Mouse (Mus musculus) left cerebral cortex, postnatal 4 days (tissue): ENCODE results near the gene Hnmt. TPM values are rescaled to one million over a fixed set of nuclear protein-coding genes. Genes with fewer than 3 reads are reported as not detected.
"Not testable (repeated sequence)": the region's sequence is repeated elsewhere in the genome, so short reads cannot be mapped to it uniquely, and the experiment has no call there.

ENCODE experiments used
- DNase-seq: peaks from one replicate; pipeline ENCODE4 v3.0.0-alpha.2; 2022
- intact Hi-C: fragments of 180-260 bp; cut with DNase I; formaldehyde crosslinking; loops from one replicate; pipeline ENCODE4 v1.15.1; 2025
- total RNA-seq, 2 experiments: library from RNA; stranded (reverse); gene quantifications; 2 replicates each; pipeline ENCODE4 v1.2.3; 2021

The Hnmt gene
- 10 to 100 TPM; 16.6 to 17.5 TPM for total RNA-seq

DNA sequence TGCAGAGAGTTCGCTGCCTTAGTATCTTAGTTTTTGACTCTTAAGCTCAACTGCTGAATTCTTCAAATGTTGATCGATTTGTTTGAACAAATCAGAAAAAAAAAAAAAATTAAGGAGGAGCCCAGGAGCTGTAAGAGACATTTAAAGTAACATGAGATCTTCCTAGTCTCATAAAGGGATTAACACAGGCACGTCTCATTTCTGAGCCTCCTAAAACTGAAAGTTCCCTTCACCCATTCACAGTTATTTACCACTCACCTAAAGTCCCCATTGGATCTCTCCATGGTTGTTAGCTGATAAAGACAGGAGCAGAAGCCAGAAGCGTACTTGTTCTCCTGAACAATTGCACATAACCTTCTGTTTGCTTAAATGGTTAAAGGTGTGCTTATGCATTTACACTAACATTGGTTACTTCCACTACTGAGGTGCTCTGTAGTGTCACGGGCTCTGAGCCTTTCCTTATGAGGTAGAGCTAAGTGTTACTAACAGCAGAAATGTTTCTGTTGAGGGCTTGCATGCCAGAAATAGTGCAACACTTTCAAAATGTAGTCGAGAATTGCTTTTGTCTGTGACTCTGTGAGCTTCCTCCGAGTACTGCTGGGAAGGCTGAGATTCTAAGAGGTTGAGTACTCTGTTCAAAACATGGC lies at the start of gene Hnmt:
Hnmt (minus strand) TSS at position 51 of the 647 bp plus-strand sequence.
- no peak for DNase-seq

DNA sequence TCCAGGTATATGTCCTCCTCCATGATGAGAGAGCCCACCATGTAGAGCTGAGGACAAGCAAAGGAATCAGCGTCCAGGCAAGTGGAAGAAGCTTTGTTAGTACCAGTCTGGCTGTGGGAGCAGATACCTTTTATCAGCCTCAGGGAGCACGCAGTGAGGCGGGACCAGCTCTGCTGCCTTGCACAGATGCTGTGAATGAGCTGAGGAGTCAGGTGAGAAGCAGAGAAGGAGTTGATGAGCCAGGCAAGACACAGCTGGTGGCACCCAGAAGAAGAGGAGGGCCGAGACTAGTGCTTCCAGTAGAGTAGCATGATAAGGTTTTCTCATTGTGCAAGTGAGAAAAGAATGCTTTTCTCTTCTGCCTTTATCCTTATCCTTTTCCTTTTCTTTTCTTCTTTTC lies 47.3 kb upstream of the Hnmt start, which contains the start of gene Tbpl2:
Tbpl2 (minus strand) TSS at position 101 of the 400 bp plus-strand sequence.
- DNase-seq = no peak
- intact Hi-C loops = no loop called here

More for the DNA sequence above, at the start of gene Hnmt:
- intact Hi-C loops = loop anchor here (5.0 kb wide), 1 partner anchor 477 kb away; the partner anchor contains the start of gene Spopl

DNA sequence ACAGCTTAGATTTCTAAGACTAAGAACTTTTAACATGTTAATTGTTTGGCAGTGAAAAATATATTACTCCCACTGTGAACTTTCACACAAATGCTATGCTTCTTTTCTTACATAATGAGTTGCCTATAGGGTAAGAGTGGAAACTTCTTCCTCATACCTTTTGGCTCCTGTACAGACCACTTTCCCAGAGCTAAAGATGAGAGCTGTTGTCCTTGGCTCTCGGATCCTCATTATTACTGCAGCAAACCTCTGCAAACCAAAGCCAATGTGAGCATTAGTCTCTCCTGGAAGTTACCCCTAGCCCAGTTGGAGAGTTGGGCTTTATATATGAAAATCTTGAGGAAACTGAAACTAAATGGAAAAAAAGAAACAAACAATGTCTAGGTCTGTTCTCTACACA lies 41.7 kb upstream of the Hnmt start:
- no peak for DNase-seq
- intact Hi-C loops = no loop called here

DNA sequence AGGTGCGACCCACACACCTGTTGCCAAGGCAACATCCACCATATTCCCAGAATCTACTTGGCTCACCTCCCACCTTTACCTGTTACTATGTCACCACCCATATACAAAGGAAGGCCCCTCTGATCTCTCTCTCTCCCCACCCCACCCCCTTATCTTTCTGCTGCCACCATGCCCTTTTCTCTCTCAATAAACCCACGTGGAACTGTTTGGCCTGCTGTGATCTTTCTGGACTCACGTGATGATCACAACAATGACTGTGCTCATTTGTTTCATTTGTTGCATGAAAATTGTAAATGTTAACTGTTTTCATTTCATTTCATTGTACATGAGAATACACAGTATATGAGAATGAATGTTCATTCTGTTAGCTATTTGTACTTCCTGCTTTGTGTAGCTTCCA lies 1.3 kb upstream of the Hnmt start:
- intact Hi-C loops = no loop called here
- DNase-seq = no peak

DNA sequence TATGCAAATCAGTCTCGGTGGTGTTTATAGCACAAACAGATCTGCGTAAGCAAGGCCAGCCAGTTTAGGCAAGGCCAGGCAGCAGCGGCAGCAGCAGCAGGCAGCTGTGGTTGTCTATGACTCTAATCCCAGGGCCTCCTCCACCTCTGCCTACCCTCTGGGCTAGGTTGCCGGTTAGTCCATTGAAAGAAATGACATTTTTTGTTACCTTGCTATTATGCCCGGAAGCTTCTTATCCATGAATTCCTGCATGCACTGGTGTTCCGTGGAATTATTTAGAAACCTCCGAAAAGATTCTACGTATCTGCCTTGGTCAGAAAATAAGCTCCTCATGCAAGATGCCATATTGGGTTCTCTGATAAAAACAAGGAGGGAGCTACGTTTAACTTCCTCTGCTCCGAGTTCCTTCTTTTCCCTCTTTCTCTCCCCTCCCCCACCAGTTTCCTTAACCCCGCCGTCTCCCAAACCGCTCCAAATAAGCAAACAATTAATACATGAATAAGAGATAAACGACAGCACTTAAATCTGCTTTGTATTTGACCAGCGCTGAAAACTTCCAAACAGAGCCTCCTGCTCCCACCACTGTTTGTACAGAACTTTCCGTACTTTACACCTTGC lies 605 bp downstream of the Hnmt start:
- peak; percentile 49 for DNase-seq
- intact Hi-C loops = loop anchor here (5.0 kb wide), 1 partner anchor 476 kb away; the partner anchor contains the start of gene Spopl

DNA sequence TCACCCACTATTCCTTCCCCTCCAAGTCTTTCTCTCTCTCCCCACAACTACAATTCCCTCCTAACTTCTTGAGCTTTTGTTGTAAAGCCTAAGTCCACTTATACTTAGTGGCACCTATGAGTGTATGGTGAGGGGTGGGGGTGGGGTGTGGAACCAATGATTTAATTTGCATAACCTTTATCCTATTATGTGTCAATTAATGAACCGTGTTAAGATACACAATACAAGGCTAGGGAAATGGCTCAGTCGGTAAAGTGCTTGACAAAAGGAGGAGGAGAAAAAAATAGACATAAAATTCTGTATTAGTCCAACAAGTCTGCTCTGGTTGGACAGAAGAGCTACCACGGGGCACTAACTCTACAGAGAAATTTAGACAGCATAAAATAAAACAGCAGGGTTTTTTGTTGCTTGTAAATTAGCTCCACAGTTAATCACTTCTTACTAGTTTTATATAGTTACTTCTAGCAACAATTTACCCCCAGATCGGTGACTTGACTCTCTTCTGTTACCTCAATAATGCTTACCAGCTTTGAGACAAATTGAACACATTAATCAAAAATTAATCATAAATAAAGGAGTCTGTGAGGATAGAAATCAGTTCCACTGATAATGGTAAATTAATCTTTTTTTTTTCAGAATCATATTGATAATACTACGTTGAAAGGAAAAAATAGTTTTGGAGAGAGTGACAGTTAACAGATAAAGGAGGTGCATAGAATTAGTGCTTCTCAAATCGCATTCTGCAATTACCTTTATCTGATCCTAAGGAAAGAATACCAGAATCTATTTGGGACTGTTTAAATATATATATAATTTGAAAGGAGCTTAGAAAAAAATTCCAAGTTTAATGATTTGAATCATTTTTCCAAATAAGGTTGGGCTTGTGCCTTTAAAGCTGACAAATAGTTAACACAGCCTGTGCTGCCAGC lies 1.4 kb downstream of the Hnmt start:
- no peak for DNase-seq
- intact Hi-C loops = loop anchor here (5.0 kb wide), 1 partner anchor 476 kb away; the partner anchor contains the start of gene Spopl

DNA sequence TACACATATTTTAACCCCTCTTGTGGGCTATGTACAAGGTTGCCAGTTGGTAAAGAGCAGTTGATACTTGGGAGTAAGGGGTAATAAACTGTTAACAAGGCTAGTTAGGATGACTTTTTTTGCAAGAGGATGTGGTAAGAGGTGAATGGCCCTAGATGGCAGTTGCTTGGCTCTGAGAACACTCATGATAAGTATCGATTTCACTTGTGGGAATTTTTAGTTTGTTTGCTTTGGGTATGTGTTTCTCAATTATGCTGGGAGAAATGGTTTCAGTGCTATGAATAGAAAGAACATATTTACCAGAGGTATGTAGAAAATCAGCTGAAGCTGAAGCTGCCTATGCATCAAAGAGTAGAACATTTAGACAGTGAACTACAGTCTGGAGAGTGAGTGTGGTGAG lies 6.3 kb downstream of the Hnmt start:
- DNase-seq = no peak
- intact Hi-C loops = no loop called here

DNA sequence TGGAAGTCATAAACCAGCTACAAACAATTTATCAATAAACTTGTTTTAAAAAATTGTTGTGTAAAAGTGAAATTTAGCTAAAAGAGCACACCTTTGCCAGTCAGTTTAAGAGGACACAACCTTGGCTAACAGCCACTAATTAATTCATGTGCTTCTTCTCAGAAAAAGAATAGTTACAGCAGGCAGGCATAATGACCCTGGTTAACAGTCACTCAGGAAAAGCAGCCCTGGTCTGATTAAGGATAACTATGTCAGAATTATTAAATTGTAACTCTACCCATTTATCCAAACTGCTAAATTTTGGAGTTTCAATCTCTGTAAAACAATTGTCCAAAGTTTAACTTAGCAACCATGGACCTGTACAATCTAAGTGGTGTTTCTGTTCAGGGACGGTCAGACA lies 8.7 kb downstream of the Hnmt start:
- DNase-seq = no peak

DNA sequence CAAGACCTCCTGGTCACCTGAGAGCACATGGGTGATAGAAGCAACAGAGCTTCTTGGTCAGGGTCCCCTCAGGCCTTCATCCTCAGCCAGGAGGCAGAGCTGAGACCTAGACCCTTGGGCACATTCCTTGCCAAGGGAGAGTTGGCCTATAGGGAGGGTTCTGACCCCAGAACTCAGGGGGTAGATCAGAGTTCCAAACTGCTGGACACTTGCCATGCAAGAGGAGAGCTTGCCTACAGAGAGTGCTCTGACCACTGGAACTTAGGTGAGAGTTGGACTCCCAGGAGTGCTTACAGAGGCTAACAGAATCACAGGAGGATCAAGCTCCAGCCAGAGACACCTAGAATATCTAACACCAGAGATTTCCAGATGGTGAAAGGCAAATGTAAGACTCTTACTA lies 29.8 kb downstream of the Hnmt start:
- intact Hi-C loops, DNase-seq: not testable (repeated sequence)

More for the DNA sequence above, 8.7 kb downstream of the Hnmt start:
- intact Hi-C loops = no loop called here

DNA sequence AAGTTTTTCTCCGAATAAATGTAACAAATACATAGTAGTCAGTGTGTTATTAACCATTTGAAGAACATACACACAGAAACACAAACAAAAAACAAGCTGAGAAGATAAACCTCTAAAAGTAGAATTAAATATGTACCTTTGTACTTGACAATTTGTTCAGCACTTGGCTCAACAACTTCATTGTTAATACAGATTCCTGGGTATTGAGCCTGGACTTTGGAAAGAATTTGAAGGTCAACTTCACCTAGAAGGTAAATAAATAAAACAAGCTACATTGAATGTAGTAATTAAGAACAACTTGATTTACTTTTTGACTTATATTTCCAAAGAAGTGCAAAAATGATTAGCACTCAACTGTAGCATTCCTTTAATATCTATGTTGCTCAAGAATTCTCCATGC lies 30.2 kb downstream of the Hnmt start:
- intact Hi-C loops = no loop called here
- no peak for DNase-seq

DNA sequence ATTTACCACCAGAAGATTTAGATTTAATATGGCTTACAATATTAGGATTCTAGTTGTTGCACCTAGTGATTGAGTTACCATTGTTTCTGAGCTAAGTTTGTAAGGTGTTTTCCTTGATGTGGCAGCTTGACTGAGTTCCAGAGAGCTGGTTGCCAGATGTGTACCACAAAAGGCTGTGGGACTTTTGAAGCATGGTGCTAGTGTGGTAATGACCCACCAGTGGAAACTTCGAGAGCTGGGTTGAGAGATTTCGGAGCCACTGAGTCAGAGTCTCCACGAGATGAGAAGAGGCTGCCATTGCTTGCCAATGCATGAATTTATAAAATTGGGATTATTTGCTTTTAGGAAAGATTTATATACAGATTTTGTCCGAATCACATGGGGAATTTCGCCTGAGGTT lies 34.2 kb downstream of the Hnmt start:
- intact Hi-C loops = no loop called here
- no peak for DNase-seq

DNA sequence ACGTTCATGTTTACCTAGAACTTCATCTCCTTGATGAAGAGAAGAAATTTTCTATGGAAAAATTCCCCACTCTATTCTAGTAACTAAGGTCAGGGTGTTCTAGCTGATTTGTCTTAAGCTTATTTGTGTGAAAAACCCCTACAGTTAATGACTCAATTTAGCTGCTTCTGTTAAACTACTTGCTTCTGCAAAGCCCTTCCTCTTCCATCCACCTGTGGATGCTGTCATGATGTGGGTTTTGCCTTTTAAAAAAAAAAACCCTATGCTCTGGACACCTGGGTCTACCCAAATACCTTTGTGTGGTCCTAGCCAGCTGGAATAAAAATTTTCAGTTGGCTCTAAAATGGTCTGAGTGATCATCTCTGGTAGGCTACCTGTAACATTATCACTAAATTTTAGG lies 49.9 kb downstream of the Hnmt start:
- DNase-seq = no peak
- intact Hi-C loops = no loop called here

DNA sequence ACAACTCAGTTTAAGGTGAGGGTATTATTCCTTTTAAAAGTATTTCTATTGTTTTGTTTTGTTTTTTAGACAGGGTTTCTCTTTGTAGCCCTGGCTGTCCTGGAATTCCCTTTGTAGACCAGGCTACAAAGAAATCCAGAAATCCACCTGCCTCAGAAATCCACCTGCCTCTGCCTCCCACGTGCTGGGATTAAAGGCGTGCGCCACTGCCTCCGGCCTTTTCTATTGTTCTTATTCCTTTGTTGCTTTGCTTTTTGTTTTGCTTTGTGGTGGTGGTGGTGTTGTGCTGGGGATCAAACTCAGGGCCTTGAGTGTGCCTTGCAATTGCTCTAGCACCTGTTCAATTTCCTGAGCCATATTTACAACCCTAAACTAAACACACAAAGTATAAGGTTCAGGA lies 50.4 kb downstream of the Hnmt start:
- DNase-seq = no peak
- intact Hi-C loops = no loop called here

DNA sequence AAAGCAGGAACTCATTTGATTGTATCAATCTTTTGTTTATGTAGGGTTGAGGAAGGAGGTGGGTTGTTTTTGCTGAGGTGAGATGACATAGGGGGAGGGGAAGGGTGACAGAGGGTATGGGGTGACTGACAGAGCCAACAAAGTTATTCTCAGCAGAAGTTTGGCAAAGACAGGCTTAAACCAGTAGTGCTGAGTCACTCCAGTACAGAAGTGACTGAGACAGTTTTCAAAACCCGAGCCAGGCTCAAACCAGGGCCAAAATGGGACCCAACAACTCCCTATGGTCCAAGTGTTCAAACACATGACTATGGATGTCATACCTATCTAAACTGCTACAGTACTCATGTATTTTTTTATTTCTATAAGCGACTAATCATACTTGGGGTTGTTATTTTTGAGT lies 52.4 kb downstream of the Hnmt start:
- intact Hi-C loops = no loop called here
- DNase-seq = no peak

DNA sequence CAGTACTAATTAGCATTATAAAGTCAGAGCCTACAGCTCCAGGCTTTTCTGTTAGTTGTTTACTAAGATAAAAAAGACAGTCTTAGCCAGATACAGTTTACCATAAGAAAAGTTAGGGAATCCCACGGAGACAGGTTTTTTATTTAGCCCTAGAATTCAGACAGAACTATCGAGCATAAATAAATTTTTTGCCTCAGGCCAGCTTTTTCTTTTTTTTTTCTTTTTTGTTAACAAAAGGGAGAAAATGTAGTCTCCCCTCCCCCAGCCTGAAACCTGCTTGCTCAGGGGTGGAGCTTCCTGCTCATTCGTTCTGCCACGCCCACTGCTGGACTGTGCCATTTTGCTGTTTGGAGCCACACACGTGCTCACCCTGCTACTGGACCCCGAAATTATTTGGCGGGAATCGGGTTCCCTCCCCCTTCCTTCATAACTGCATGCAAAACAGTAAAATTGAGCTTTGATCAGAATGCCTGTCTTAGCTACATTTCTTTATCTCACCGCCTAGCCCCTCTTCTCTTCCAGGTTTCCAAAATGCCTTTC lies 59.1 kb downstream of the Hnmt start:
- intact Hi-C loops, DNase-seq: not testable (repeated sequence)

DNA sequence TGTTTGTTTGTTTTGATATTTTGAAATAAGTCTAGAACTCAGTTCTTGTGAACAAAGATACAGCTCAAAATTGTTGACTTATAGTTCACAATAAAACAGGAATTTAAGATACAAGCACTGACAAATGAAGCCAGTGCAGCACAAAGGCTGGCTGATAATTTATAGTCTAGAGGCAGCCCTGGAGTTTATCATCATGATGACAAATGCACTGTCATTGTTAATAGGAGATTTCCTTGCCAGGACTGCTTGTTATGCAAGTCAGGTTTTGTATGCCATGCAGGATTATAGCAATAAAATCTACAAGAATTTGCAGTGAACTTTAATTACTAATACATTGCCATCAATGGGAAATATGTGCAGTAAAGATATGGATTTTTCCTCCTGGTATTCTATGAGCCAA lies 61.9 kb downstream of the Hnmt start:
- intact Hi-C loops = no loop called here
- no peak for DNase-seq

DNA sequence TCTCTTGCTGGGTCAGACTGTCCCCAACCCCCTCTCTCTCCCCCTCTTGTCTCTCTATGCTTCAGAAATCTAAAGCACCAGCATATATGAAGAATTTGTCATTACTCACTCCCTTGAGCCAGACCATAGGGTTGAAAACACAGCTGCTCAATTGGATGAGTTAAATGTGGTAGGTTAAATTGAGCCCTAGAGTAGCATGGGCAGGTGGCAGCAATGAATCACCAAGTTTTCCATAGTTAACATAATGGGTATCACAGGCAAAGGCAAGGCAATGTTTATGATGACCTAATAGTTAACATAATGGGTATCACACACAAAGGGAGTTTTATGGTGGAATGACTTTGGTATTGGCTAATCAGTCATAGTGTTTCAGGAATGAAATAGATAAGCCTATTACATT lies 65.9 kb downstream of the Hnmt start:
- intact Hi-C loops = no loop called here
- DNase-seq = no peak

DNA sequence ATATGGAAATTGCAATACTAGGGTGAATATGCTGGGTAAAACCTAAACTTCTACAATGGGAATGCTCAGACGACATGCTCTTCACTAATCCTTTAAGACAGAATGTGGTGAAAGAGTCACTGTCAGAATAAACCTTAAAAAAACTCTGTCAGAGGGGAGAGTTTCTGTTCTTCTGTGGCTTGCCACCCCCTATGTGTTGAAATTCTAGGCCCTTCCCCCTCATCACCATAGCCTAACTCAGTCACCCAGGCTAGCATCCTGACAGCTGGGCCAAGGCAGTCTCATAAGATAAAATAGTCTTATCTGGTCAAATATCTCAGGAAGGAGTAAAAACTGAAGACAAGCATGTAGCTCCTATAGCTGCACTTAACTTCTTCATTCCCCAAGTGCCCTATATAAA lies 66.3 kb downstream of the Hnmt start:
- intact Hi-C loops = no loop called here
- no peak for DNase-seq

DNA sequence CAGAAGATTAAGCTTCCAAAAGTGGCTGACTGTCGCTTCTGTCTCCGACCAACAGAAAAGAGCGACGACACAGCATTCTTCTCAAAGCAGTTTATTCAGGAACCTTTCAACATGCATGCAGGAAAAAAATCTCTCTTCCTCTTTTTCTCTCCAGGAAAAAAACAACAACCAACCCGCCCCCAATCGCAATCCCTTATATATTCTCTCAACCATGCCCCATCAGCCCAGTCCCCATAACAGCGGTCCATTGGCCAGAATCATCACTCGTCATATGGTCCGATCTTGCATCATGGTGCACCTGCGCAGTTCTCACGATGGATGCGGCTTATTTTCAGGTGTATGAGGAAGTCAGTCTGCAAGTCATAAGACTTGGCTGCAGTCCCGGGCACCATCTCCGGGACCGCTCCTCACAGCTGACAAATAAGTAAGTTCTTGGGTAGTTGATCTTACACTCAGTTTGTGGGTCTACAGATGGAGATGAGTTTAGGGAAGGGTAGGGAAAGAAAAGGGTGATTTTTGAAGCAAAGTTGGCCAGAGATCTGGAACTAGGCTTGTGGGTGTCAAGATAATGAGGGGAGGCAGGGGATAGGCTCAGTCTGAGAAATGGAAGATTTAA lies 88.4 kb downstream of the Hnmt start:
- intact Hi-C loops, DNase-seq: not testable (repeated sequence)
